Mouse (Mus musculus) gonadal fat pad, adult 2 months (tissue): ENCODE data around the gene Tns3. TPM values are rescaled to one million over a fixed set of nuclear protein-coding genes. Genes with fewer than 3 reads are reported as not detected.

ENCODE experiments used
- DNase-seq: peaks from one replicate; pipeline ENCODE4 v3.0.0-alpha.2; 2012; ENCODE audit warnings: low read depth
- polyA plus RNA-seq: library from polyadenylated mRNA; depleted of rRNA; stranded (reverse); fragments of >200 nt; gene quantifications from 2 replicates; pipeline ENCODE4 v1.2.3, GENCODE M21; 2012; rRNA removed

Gene Tns3
- 31.2 and 31.4 TPM in 2 replicates for polyA plus RNA-seq

DNA sequence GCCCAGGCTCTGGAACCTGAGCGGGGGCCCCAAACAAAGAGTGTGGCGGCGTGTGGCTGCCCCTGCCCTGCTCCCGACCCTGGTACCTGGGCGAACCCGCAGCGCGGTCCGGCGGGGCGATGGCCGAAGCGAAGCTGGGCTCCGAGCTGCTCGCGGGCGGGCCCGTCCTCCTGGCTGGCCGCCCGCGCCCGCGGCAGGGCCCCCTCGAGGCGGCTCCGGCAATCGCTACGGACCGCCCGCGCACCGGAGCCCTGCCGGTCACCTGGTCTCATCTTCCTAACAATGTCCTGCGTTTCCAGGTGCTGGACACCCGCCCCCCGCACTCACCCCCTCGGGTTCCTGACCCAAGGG is at the start of gene Tns3:
Tns3 (minus strand) TSS at position 143 of the 351 bp plus-strand sequence.
- no peak for DNase-seq

DNA sequence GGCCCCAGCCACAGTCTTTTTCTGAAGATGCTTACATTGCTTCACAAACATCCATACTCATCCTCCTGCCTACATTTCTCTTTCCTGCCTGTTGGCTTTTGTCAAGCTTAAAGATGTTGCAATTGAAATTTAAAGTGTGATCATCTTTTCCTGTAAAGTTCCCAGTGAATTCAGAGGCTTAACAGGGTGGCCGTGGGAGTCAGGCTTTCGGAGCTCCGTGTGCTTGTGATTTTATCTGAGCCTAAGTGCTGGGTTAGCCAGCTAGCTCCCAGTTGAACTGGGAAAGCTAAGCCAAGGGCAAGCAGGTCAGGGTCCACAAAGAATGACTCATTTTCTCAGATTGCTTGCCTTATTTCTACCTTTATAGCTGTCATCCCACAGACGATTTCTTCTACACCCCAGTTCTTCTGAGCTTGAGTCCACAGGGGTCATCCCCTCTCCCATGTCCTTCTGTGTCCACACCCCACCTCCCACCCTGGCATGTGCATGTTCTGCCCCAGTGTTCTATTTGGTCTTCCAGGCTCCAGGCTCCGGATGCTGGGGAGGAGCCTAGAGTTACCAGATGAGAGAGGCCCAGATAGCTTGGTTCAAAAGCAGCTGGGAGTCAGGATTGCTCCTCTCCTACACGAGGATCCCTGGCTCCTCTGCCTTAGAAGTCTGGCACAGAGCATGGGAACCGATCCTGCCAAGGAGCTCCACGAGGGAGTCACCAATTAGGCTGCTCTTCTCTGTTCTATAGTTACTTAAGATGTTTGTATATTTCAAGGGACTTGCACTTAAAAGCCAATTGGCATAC is 42.1 kb upstream of the Tns3 start:
- peak; percentile 54 for DNase-seq

DNA sequence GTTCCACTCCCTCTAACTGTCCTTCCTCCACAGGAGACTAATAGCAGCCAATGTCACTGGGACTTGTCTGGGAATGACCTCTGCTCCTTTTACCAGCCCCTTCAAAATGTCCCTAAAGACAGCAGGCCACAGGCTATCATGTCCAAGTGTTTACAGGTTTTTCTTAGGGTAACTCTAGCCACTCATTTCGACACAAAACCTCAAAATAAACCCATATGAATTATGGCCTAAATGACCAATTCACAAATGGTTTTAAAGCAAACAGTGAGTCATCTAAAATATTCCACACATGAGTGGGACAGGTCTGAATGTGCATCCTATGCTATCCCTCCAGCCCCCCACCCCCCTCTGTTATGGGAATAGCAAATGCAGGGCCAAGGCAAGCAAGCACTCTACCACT is 40.8 kb upstream of the Tns3 start:
- no peak for DNase-seq

DNA sequence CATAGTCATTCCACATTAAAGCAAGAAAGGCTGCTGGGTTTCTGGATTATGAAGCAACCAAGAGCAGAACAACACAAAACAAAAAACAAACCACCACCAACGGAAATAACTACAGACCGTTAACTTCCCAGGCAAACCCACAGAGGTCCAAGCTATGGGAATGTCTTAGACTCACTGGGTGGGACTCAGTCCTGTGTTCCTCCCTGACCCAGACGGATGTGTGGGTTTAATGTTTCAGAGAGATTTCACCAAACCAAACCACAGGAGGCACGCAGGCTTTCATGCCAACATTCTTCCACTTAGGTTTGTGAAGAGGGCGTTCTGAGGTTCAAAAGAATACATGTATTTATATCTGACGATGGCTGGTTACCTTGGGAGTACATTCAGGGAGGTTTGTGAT is 39.5 kb upstream of the Tns3 start:
- no peak for DNase-seq

DNA sequence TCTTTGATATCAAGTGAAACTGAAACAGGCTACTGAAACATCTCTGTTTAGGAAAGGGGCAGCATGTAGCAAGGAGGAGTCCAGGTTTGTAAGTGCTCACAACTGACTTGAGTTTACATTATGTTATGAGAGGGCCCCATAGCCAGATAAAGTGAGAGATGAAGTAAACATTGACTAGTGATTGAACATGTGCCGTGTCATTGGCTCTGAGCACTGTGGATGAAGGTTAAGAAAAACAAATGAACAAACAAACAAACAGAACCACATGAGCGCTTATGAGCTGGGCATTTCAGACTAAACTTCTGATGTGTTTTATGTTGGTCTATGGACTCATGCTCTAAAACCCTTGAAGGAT is 38.2 kb upstream of the Tns3 start:
- DNase-seq = no peak

DNA sequence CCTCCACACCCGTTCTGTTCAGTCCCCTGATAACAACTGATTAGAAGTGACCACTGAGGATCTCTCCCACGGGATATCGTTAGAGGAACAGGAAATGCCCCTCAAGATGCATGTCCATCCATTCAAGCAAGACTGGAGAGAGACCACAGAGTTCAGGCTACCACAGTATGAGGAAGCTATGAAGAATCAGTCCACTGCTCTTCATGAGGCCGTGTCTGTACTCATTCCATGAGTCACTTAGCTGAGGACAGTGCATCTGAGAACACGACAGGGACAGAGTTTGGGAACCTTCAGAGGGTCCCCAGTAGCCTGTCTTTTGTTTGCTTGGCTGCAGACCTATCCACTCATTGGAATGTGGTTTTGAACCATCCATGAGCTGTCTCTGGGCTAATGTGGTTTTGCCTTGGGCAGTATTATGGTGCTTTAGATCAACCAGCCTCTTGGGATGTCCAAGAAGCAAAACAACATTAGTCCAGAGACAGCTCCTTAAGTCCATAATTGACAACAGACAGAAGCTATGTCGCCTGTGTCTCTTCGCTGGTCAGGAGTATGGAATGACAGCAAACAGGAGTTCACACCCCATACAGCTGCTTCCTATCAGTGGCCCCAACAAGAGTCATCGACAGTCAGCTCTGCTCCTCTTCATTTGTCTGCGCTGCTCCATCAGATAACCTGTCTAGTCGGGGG is 37.7 kb upstream of the Tns3 start:
- no peak for DNase-seq

DNA sequence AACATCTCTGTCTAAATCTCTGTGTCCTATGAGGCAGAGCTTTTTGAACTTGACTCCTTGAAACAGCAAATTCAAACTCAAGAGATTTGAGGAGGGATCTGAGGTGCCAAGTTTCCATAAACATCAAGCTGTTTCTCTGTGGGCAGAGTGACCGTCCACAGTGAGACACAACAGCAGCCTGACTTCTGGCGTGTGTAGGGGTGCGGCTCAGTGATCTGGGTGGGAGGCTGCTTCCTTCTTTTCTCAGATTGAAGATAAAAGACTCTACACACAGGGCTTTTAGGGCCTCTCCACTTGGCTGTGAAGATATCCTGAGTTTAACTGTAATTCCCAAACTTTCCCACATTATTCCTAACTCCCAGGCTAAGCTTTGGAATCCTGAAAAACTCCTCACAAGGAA is 37.1 kb upstream of the Tns3 start:
- no peak for DNase-seq

DNA sequence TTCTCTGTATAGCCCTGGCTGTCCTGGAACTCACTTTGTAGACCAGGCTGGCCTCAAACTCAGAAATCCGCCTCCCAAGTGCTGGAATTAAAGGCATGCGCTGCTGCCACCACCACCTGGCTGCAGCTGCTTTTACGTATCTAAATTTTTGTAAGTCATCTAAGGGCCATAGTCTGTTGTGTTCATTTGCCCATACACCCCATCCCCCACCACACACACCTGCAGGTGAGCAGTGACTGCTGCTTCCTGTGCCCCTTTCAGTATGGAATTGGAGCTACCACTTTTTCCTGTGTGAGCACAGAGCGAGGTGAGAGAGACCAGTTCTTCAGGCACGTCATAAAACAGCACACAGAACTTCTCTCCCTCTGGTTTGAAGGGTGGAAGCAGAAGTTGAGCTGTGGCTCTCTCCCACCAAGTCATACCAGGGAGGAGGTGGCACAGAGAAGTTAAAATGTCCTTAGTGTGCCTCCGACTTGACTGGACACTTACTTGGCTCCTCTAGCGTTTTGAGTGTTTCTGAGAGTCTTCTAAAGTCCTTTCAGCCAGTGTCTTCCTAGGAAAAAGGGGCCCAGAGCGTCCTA is 36.4 kb upstream of the Tns3 start:
- no peak for DNase-seq

DNA sequence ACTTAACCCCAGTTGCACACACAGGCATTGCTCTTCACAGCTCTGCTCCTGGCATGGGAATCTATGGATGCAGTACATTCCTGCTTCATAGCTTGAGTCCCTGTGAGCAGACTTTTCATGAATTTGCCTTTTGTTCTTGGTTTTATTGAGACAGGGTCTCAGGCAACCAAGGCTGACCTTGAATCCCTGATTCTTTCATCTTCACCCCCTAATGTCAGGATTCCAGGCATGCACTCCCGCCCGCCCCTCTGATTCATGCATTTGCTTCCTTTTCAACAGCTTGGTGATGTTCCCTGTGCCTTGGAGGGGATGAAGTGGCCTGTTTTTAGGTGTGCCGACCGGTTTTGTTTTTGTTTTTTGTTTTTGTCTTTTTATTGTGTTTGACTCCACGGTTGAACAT is 35.4 kb upstream of the Tns3 start:
- no peak for DNase-seq

DNA sequence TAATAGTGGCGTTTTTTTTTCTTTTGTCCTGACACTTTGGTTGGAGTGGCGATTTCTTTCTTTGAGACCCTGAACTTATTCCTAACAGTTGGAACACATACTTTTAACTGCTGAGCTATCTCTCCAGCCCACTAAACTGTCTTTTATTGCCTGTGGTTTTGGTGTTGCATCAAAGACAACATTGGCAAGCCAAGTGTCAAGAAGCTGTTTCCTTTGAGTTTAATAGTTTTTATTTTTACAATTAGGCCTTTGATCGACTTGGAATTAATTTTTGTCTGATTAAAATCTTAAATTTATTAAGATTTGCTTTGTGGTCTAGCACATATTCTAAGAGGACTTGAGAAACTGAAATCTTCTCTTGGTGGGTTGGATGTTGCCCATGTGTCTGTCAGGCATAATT is 33.3 kb upstream of the Tns3 start:
- DNase-seq = no peak

DNA sequence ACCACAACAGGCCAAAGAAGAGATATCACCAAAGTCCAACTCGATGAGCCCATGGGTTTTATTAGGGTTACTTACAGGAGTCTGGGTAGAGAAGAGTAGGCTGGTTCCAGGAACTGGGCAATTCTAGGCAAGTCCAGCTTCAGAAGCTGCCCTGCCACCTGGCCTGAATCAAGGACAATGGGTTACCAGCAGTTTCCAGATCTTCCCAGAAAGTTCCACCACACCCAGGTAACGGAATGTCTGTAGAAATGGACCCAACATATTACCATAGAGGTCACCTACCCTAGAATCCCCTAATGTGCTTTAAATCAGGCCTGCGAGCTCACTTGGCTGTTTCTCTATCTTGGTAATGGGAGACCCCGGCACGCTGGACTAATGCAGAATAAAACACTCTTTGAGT is 29.8 kb upstream of the Tns3 start:
- DNase-seq = no peak

DNA sequence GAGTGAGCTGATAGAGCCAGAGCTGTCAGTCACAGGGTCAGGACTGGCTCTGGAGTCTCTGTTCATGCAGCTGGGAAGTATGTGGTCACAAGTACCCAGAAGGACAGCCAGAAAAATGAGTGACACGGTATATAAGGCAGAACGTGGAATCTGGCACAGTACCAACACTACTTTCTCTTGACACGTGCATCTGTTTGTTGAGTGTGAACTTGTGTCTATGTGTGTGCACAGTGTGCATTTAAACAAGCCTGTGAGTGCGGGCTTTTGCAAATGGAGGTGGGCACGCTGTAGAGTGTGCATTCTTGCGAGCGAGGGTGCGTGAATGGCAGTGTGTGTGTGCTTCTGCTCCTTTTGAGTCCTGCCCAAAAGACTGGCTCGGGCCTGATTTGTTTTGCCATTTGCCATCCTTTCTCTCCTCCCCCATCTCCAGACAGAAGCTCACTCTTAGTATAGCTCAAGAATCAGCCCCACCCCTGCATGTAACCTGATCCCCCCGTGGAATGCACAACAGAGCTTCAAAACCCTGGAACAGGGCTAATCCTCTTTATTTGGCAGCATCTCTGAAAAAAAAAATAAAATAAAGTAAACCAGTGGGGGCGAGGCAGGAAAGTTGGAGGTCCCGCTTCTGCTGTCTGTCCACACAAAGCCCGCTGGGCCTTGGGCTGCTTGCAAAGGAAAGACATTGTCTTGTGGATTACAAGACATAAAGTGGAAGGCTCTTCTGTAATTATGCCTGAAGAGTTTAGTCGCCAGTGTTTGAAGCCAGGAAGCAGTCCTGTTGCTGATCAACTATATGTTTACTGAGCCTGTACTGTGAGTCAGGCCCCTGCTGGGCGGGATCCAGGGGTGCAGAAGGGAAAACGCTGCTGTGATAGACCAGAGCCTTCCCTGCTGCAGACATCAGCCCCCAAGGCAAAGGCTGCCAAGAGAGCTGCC is 28.5 kb upstream of the Tns3 start:
- DNase-seq = no peak

DNA sequence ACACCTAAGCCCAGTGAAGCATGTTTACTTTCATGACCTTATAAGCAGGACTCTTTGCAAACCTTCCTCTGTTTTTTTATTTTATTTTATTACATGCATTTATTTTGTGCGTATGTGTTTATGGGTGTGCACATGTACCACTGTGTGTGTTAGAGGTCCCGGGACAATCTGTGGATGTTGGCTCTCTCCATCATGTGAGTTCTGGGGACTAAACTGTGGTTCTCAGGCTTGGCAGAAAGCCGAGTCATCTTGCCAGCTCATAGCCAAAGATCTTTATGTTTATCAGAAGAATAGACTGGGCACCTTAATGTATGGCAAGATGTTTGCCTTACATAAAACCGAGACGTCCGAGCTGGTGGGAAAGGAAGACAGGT is 27.8 kb upstream of the Tns3 start:
- DNase-seq = no peak

DNA sequence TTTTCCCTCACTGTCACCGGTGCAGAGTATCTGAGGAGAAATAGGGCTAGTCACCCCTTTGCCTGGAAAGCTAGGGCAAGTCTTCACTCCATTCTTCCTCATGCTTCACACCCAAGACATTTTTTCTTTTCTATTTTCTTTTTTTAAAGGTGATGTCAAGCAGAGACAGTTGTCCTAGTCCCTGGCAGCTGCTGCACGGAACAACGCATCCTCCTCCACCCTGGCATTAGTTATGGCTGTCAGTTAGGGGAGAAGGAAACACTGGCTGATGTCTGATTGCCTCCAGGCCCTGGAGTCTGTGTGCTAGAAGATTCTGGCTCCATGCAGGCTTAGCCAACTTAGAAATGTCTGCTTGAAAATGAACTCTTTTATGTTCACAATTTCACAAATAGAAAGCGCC is 27.3 kb upstream of the Tns3 start:
- no peak for DNase-seq

DNA sequence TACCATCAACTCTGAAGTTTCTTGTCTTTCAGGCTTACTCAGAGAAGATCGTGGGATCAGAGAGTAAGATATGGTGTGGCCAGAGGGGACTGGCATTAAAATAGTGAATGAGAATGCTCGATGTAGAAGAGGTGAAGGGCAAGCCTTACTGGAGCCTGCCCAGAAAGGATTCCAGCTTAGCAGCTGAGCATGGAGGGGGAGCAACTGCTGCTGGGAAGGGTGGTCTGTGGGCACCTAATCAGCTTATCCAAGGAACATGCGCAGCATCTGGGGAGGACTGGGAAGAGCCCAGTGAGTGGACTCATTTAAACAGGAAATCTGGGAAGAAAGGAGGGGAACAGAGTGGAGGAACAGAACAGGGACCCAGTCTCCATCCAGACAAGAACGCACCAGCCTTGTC is 26.3 kb upstream of the Tns3 start:
- DNase-seq = no peak

DNA sequence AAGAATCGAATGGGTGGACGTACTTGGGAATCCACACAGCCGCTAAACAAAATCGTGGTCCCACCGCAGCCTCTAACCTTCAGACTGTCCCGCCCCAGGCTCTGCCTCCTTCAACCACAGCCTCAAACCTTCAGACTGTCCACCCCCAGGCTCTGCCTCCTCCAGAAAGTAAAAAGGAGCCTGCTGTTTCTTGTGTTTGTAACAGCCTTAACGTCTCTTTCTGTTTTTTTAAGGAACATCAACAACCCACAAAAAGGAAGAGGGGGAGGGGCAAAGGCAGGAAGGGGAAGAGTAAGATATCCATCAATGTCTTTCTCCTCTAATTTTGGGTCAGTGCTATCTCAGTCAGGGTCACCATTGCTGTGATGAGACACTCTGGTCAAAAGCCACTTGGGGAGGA is 25.2 kb upstream of the Tns3 start:
- no peak for DNase-seq

DNA sequence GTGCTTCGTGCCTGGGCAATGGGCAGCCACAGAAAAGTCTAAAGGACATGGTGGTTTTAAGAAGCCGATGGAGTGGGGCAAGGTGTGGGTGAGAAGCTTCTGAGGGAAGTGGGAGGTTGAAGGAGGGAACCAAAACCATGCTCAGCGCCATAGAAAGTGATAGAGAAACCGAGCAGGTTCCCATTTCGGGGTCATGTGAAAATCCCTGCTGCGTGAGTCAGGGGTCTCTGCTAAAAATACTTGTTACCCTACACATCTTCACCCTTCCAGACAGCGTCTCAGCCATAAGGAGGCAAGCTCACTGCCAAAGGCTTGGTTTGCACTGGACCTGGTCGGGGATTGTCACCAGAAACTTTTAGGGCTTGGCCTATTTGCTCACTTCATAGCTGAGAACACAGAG is 24.6 kb upstream of the Tns3 start:
- DNase-seq = no peak

DNA sequence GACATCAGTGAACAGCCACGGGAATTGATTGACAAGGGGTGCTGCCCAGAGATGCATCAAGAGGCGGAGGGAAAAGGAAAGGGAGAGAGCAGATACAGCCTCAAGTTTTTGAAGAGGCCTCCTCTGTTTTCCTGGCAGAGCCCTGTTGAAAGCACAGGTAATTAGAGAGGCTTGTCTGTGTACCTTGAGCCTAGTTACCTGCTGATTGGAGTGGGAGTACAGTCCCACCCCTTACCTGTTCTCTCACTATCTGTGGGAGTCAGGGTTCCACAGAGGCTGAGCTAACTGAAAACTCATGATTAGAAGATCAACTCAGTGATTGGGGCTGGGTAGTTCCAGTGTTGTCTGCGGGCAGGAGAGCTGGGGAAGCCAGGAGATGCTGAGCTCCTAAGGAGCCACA is 22.2 kb upstream of the Tns3 start:
- no peak for DNase-seq

DNA sequence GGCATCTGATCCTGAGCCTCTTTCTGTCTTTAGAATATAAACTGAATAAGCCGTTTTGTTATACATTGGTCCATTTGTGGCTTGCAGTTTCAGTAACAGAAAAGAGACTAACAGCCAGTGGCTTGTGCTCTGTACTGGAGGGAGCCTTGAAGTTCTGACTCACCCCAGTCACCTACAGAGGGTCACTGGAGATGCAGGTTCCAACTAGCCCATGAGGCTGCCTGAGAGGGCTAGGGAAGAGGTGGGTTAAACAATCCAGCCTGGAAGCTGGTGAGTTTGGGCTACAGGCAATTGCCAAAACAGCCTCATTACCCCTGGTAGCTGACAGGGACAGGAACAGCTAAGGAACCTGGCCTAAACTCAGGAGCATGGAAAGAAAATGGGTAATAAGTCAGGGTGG is 21.7 kb upstream of the Tns3 start:
- no peak for DNase-seq

DNA sequence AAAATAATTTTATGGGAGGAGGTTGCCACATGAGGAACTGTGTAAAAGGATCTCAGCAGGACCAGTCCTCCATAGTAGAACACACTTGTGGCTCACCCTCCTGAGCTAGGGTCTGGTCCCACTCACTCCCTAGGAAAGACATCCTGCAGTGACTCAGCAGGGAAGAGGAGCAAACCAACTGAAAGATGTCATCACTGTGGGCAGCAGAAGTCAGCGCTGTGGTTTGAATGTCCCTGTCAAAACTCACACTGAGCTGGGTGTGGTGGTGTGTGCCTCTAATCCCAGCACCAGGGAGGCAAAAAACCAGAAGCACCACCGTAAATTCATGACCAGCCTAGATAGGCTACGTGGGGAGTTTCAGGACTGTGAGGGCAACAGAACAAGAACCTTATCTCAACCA is 20.9 kb upstream of the Tns3 start:
- DNase-seq = no peak

DNA sequence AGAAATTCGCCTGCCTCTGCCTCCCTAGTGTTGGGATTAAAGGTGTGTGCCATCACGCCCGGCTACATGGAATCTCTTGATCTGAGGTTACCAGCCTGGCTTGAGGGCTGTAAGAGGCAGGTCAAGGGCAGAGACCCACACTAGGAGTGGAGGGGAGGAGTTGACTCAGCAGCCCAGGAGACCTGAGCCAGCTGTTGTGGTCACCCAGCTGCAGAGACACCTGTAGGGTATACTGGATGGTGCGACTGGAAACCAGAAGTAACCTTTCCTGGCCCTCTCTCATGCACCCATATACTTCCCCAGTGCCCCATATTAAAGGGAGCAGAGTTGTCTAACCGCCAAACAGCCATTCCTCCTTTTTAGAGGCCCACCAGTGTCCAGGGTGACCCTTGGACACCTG is 19.9 kb upstream of the Tns3 start:
- no peak for DNase-seq

DNA sequence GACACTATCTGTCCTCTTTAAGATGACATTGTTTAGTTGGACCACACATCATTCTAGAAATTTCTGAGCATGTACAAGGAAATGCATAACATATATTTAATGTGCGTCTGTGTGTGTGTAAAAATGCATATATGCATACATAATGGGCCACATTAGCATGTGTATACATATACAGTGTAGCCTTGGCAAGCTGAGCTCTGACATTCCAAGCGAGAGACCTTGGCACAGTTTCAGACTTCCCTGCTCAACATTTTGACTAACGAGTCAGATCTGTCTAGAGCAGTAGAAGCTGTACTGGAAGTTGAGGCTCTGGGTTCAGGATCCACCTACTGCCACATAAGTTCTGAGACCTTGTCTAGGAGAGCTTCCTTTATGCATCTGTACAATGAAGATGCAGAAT is 17.0 kb upstream of the Tns3 start:
- no peak for DNase-seq
